Mouse (Mus musculus) left cerebral cortex, adult 6 months (tissue): ENCODE data around the gene Klhl31. TPM values are rescaled to one million over a fixed set of nuclear protein-coding genes. Genes with fewer than 3 reads are reported as not detected.

ENCODE experiments used
- long read RNA-seq, 2 experiments: library from polyadenylated mRNA; unstranded; transcript quantifications; one replicate each; pipeline ENCODE4 v2.0.0; 2019 to 2020
- polyA plus RNA-seq: library from polyadenylated mRNA; unstranded; fragments of <200 nt; fragmentation: Nextera tagmentation; gene quantifications from 2 replicates; pipeline ENCODE4 v1.2.3, GENCODE M21; 2021

Klhl31 gene
- 0.04 and 0.05 TPM in 2 replicates for polyA plus RNA-seq
- long read RNA-seq, experiment 1: 0 reads
- long read RNA-seq, experiment 2: 0 reads

DNA sequence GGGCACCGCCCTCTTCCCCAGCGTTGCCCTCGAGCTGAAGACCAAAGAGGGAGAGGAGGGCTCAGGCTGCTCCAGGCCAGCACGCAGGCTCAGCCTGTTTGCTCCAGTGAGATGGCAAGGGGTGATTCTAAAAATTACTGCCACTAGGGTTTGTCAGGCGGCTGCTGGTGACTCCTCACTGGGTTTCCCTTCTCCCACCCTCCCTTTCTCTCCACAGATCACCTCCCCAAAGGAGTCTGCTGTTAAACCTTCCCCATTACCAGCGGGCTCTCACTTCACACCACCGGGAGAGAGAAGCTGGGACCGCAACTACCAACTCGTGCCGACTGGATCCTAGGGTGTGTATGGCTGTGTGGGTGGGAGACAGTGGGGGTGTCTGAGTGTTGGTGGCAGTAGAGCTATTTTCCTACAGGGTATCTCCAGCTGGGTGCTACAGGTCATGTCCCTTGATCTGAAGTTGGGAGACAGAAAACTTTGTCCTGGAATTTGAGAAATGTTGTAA is at the start of gene Klhl31:
TSS of gene Klhl31 (plus strand) at position 51 of the 502 bp plus-strand sequence.

Other genes with a start within 250 kb of the Klhl31 start
- gene Lrrc1, start 91.6 kb upstream of the Klhl31 start, polyA plus RNA-seq: 1.3 and 2.2 TPM in 2 replicates
- 5.0 and 6.1 TPM in 2 replicates for gene Gclc, start 118.0 kb downstream of the Klhl31 start, polyA plus RNA-seq